Mouse (Mus musculus): ENCODE results near the gene Lipa. TPM values are rescaled to one million over a fixed set of nuclear protein-coding genes. Genes with fewer than 3 reads are reported as not detected.
A peak's percentile ranks its signal among the peaks of the same experiment; 100 is the strongest.

Lipa gene
- polyA plus RNA-seq, 1 experiment from 2014 or later: 16.6 TPM

DNA sequence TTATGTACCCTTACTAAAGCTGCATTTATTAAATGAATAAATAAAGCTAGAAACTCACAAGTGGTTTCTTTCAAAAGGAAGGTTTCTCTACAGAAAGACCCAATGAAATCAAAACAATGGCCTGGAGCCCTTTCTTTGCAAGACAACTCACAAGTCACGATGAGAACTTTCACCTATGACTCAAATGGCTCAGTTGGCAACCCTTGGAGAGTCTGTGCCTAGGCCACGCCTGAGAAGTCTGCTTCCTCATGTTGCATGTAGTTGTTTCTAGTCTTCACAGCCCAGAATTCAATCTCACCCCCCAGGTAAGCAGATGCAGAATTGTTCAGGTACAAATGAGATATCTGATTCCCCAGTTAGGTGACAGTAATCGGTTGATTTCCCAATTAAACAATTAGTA, 7.6 kb downstream of the Lipa start:
- Histone ChIP-seq H3K27ac (replicated peaks) (no peak overlapping the region), H3K4me2 (replicated peaks) (no peak overlapping the region), H3K36me3 (no peaks in the 10 kb centered on the region), H3K27me3 (no peaks in the 10 kb centered on the region), H3K9ac (replicated peaks) (no peak overlapping the region), H3K4me3 (no peak overlapping the region), H3K9me3 (no peaks in the 10 kb centered on the region), H3K4me1 (no peaks in the 10 kb centered on the region)
- ATAC-seq (replicated peaks): no peak
- WGBS: 83% methylated on average over 3 of the region's 3 CpGs

DNA sequence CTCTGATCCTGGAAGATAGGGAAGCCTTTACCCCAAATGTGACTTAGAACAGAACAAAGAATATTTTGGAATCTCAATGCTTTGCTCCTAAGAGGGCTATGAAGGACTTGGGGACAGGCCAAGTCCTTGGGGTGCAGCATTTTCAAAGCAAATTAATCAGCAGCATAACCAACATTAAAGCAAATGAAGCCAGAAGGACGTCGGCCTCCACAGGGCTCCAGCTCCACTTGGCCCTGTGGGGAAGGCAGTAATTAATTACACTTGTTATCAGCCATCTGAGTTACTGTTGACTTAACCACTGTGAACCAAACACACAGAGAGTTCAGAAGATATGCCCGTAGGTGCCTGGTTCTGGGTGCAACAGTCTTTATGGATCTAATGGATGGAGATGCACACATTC, 8.5 kb downstream of the Lipa start:
- H3K36me3 ChIP-seq: no peaks in the 10 kb centered on the region
- H3K9me3 ChIP-seq: no peaks in the 10 kb centered on the region
- WGBS: 73% methylated on average over 3 of the region's 3 CpGs
- no peak overlapping the region for H3K4me3 ChIP-seq
- H3K4me2 ChIP-seq (replicated peaks): no peak overlapping the region
- H3K4me1 ChIP-seq: no peaks in the 10 kb centered on the region
- no peak for ATAC-seq (replicated peaks)
- H3K9ac ChIP-seq (replicated peaks): no peak overlapping the region
- no peak overlapping the region for H3K27ac ChIP-seq (replicated peaks)
- no peaks in the 10 kb centered on the region for H3K27me3 ChIP-seq

DNA sequence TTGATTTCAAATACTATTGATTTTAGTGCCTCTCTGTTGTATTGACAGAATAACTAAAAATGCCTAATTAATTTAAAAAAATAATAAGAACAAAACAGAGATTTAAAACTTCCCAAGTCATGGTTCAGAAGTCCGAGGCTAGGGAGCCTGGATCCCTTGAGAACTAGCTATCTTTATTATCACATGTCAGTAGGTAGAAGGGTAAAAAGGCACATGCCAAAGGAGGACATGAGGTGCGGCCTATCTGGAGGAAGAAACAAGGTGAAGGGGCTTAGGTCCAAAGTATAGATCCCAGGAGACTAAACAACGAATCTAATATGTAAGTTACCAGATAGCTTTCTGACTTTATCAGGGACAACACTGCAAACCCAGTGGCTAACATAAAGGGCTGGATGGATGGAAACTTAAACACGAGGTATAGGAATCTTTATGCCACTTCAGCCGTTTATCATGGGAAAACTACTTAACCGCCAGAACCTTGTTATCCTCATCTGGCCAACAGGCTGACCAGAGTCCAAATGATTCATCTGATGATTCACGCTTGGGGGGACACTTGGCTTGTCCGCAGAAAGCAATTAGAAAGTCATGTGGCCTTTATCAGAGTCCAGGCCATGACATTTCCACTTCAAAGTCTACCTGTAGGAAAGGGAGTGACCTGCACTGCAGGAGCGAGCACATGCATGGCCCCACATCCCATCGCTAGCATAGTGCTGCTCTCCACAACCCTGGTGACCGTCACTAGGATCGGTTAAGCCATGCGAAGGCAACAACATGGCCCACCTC, 9.3 kb downstream of the Lipa start:
- Histone ChIP-seq H3K4me1 (no peaks in the 10 kb centered on the region), H3K4me2 (replicated peaks) (no peak overlapping the region), H3K9me3 (no peaks in the 10 kb centered on the region), H3K27ac (replicated peaks) (no peak overlapping the region), H3K36me3 (no peaks in the 10 kb centered on the region), H3K4me3 (no peak overlapping the region), H3K9ac (replicated peaks) (no peak overlapping the region), H3K27me3 (no peaks in the 10 kb centered on the region)
- ATAC-seq (replicated peaks): no peak
- WGBS: 92% methylated on average over 13 of the region's 13 CpGs

DNA sequence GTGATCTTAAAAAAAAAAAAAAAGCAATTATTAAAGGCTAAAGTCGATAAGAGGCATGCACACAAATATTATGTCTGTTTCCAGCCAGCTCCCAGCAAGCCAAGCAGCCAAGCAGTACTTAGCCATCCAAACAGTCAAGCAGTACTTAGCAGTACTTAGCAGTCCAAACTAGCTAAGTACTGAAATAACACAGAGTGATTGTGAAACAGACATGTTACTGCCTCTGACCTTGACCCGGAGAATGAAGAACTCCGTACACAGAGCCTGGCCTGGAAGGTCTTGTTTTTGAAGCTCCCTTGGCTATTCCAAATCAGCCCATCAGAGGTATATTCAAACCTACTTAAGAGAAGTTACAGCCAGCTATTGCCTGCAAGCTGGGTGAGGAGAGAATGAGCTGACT, 10.1 kb downstream of the Lipa start:
- Histone ChIP-seq H3K4me3 (no peak overlapping the region), H3K4me1 (no peaks in the 10 kb centered on the region), H3K27me3 (no peaks in the 10 kb centered on the region), H3K9me3 (no peaks in the 10 kb centered on the region), H3K4me2 (replicated peaks) (no peak overlapping the region), H3K36me3 (no peaks in the 10 kb centered on the region), H3K9ac (replicated peaks) (no peak overlapping the region), H3K27ac (replicated peaks) (no peak overlapping the region)
- ATAC-seq (replicated peaks): no peak
- WGBS: 96% methylated on average over 3 of the region's 3 CpGs

DNA sequence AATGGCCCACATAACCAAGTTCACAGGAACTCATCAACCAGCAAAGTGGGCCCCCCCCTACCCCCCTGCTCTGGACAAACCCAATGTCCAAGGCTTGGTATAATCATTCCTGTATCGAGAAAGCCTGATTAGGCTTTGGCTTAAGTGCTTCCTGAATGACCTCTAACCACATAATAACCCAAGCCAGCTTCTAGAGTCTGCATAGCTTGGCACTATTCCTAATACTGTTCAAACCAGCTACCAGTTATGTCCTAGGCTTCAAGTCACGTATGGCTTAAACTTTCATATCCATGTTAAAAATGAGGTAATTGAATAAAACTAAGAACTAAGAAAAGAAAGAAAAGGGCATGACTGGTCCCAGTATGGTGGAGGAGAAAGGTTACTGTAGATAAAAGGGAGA, 10.9 kb downstream of the Lipa start:
- Histone ChIP-seq H3K4me2 (replicated peaks) (no peak overlapping the region), H3K36me3 (no peaks in the 10 kb centered on the region), H3K27me3 (no peaks in the 10 kb centered on the region), H3K4me3 (no peak overlapping the region), H3K9ac (replicated peaks) (no peak overlapping the region), H3K4me1 (no peaks in the 10 kb centered on the region), H3K27ac (replicated peaks) (no peak overlapping the region), H3K9me3 (no peaks in the 10 kb centered on the region)
- 91% methylated on average over 2 of the region's 2 CpGs for WGBS
- ATAC-seq (replicated peaks): no peak

DNA sequence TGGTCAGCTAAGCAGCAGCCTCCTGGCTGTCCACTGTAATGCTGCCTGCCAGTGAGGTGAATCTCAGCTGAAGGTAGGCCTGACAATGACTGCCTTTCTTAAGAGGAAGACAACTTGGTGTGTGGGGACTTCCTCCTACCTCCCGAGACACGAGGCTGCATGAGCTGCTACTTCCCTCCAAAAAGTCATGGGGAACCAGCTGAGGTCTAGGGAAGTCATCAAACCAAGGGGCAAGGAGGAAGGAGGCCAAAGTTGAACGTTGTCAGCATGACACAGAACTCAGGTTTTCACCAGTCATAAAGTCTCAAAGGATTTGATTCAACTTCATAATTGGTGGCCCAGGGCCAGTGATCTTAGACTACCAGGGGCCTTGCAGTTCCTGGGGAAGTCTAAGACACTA, 11.6 kb downstream of the Lipa start:
- ATAC-seq (replicated peaks): no peak
- Histone ChIP-seq H3K4me2 (replicated peaks) (no peak overlapping the region), H3K27ac (replicated peaks) (no peak overlapping the region), H3K4me1 (no peaks in the 10 kb centered on the region), H3K9ac (replicated peaks) (no peak overlapping the region), H3K9me3 (no peaks in the 10 kb centered on the region), H3K36me3 (no peaks in the 10 kb centered on the region), H3K27me3 (no peaks in the 10 kb centered on the region), H3K4me3 (no peak overlapping the region)
- WGBS: 80% methylated on average over 3 of the region's 3 CpGs

DNA sequence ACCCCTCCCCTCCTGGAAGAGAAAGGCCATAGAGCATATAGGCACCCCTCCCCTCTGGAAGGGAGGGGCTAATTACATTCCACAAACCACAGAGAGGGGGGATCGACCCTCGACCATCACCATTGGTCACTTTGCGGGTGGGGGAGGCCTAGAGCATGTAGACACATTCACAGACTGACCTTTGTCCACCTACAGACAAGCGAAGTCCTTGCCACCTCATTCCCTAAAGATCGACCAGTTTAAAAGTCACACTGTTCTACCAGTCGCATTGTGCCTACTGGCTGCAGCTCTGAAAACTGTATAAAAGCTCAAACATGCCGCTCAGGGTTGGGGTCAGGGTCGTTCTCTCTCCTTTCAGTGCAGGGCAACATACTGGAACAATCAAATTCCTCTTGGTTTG, 15.7 kb downstream of the Lipa start:
- H3K9me3 ChIP-seq: no peaks in the 10 kb centered on the region
- H3K4me2 ChIP-seq (replicated peaks): no peak overlapping the region
- no peaks in the 10 kb centered on the region for H3K4me1 ChIP-seq
- ATAC-seq (replicated peaks): no peak
- H3K27ac ChIP-seq (replicated peaks): no peak overlapping the region
- peaks cover under 1% of the 10 kb centered on the region; the same call in 1 of the 2 replicates for H3K36me3 ChIP-seq
- no peak overlapping the region for H3K4me3 ChIP-seq
- no peaks in the 10 kb centered on the region for H3K27me3 ChIP-seq
- WGBS: 76% methylated on average over 8 of the region's 8 CpGs
- no peak overlapping the region for H3K9ac ChIP-seq (replicated peaks)

DNA sequence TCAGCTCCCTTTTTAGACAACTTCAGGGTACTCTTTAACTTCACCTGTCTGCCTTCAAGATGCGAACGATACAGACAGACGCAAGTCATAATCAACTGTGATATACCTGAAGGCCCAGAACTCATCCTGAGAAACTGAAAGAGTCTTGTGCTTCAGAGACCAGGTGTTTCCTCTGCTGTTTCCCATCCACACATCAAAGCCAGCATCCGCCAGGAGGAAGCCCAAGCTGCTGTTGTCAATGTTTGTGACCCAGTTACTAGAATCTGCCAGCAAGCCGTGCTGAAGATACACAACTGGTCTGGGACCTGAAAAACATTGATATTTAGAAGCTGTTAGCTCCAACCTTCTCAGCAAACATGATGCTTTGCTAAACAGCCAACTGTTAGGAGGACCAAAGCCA, 16.6 kb downstream of the Lipa start:
- no peak overlapping the region for H3K4me3 ChIP-seq
- H3K36me3 ChIP-seq: peaks cover 9% of the 10 kb centered on the region; the same call in 1 of the 2 replicates
- 87% methylated on average over 5 of the region's 5 CpGs for WGBS
- H3K4me1 ChIP-seq: no peaks in the 10 kb centered on the region
- H3K27me3 ChIP-seq: no peaks in the 10 kb centered on the region
- no peak overlapping the region for H3K27ac ChIP-seq (replicated peaks)
- no peak overlapping the region for H3K4me2 ChIP-seq (replicated peaks)
- H3K9ac ChIP-seq (replicated peaks): no peak overlapping the region
- H3K9me3 ChIP-seq: no peaks in the 10 kb centered on the region
- ATAC-seq (replicated peaks): no peak

DNA sequence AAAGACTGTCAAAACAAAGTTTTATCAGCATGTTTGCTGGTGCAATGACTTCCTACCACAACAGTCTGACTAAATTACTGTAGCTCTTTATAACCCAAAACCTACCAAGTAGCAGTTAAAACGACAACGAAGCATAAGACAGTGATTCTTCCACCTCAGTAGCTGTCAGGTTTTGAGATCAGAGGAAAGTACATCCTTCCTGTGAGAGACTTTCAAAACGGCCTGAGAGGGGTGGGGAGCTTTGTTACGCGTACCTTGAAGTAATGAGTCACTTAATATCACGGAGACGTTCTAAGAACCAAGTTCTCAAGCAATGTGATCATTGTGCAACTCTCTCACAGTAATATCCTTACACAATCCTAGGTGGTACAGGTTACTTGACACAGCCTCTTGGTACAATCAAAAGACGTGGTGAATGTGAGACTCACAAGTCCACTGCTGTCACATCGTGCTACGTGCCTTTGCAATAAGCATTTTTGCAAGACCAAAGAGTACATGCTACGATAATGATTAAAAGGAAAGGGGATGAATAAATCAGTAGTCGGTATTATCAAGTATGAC, 22.0 kb downstream of the Lipa start:
- Histone ChIP-seq H3K4me2 (replicated peaks) (no peak overlapping the region), H3K4me3 (no peak overlapping the region), H3K9ac (replicated peaks) (no peak overlapping the region), H3K4me1 (no peaks in the 10 kb centered on the region), H3K27me3 (no peaks in the 10 kb centered on the region), H3K36me3 (peaks cover 9% of the 10 kb centered on the region; the same call in 1 of the 2 replicates), H3K27ac (replicated peaks) (no peak overlapping the region), H3K9me3 (no peaks in the 10 kb centered on the region)
- ATAC-seq (replicated peaks): no peak
- WGBS: 88% methylated on average over 12 of the region's 12 CpGs

DNA sequence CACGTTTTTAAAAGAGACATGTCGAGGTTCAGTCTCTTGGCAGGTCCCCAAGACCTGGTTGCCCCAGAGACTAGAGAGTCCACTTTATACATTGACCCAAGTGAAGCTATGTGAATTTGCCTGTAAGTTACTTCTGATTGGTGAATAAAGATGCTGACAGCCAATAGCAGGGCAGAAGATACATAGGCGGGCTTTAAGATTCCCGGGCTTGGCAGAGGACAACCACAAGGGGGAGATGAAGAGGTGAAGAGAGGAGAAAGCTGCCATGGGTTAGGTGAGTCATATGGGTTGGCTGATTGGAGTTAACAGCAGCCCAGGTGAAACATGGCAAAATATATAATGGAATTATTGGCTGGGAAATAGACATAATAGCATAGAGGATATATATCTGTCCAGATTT, 26.5 kb downstream of the Lipa start:
- Histone ChIP-seq H3K4me2 (replicated peaks) (no peak overlapping the region), H3K4me3 (no peak overlapping the region), H3K27ac (replicated peaks) (no peak overlapping the region), H3K27me3 (no peaks in the 10 kb centered on the region), H3K9me3 (no peaks in the 10 kb centered on the region), H3K4me1 (no peaks in the 10 kb centered on the region), H3K36me3 (0 out of 2 replicates have a peak, but pooled peaks cover under 1% of the 10 kb centered on the region), H3K9ac (replicated peaks) (no peak overlapping the region)
- ATAC-seq (replicated peaks): 0 out of 2 replicates have a peak, but pooled peaks have one; percentile 35
- WGBS: 54% methylated on average over 4 of the region's 4 CpGs

DNA sequence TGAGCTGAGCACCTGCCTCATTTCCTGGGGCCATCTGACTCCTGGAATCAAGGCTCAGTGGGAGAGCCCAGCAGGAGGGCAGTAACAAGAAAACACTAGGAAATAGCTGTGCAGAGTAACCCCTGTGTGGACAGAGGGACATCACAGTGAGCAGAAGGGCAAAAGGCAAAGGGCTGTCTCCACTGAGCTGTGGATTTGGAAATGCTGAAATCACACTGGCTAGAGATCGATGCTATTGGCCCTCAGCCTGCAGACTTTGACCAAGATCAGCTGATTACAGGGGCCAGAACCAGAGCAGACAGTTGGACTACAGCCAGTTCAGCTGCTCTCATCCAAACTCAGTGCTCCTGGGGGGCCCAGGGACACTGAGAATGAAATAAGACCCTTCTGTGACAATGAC, 30.9 kb downstream of the Lipa start:
- Histone ChIP-seq H3K9me3 (no peaks in the 10 kb centered on the region), H3K4me2 (replicated peaks) (no peak overlapping the region), H3K4me3 (no peak overlapping the region), H3K27ac (replicated peaks) (no peak overlapping the region), H3K36me3 (no peaks in the 10 kb centered on the region), H3K27me3 (no peaks in the 10 kb centered on the region), H3K9ac (replicated peaks) (no peak overlapping the region), H3K4me1 (no peaks in the 10 kb centered on the region)
- ATAC-seq (replicated peaks): no peak
- whole genome bisulfite sequencing: 70% methylated on average over 1 of the region's 1 CpGs

DNA sequence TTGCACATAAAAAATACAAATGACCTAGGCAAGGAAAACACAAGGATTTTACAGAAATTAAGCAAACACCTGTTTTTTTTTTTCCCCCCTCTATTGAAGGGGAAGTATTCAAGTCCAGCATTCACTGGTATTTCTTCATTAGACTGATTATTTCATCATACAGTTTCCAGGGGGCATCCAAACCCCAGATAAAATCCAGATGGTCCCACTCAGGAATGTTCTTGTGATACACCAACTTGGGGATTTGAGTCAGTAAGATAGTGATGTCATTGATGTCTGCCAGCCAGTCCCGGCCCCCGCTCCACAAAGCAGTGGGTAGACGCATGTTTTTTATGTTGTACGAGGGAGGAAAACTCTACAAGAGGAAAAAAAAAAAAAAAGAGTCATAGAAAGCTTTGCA, 33.4 kb downstream of the Lipa start:
- Histone ChIP-seq H3K4me3 (no peak overlapping the region), H3K27me3 (no peaks in the 10 kb centered on the region), H3K36me3 (no peaks in the 10 kb centered on the region), H3K9me3 (no peaks in the 10 kb centered on the region), H3K4me2 (replicated peaks) (no peak overlapping the region), H3K4me1 (no peaks in the 10 kb centered on the region), H3K9ac (replicated peaks) (no peak overlapping the region), H3K27ac (replicated peaks) (no peak overlapping the region)
- WGBS: 92% methylated on average over 4 of the region's 4 CpGs
- ATAC-seq (replicated peaks): no peak

DNA sequence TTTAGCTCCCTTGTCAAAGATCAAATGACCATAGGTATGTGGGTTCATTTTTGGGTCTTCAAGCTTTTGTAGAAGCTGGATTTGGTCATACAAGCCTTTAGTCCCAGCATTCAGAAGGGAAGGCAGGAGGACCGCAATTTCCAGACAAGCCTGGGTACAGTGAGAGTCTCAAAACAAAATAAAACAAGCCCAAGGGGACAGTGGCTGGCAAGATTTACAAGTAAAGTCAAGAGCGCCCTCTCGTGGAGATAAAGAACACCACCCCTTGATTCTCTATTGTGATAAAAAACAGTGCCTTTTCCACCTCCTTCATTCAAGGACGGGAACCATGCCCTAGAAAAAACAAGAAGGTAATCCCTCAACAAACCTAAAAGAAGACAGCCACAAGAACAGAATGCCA, 43.7 kb downstream of the Lipa start:
- Histone ChIP-seq H3K36me3 (no peaks in the 10 kb centered on the region), H3K27ac (replicated peaks) (no peak overlapping the region), H3K4me3 (no peak overlapping the region), H3K9ac (replicated peaks) (no peak overlapping the region), H3K27me3 (no peaks in the 10 kb centered on the region), H3K9me3 (no peaks in the 10 kb centered on the region), H3K4me2 (replicated peaks) (no peak overlapping the region), H3K4me1 (no peaks in the 10 kb centered on the region)
- WGBS: 14% methylated on average over 4 of the region's 4 CpGs
- ATAC-seq (replicated peaks): no peak

Measured in forebrain, embryonic 15.5 days (tissue).